Mouse (Mus musculus) heart, embryonic 11.5 days (tissue): ENCODE data around the gene Ppp6r2. TPM values are rescaled to one million over a fixed set of nuclear protein-coding genes. Genes with fewer than 3 reads are reported as not detected.

Source experiments
- ATAC-seq: fragments of 200-750 bp; cut with Nextera tagmentation; replicated peaks from 2 replicates; pipeline ENCODE4 v1.8.0; 2017; ENCODE audit warnings: moderate library complexity; ENCODE audit not compliant: insufficient number of reproducible peaks, low FRiP score, low TSS enrichment
- H3K27ac ChIP-seq: fragments of 300-500 bp; sonication (generic); 2 replicates; pipeline ENCODE4 v1.5.1; 2014; ENCODE audit warnings: mild to moderate bottlenecking, low read depth, low read length
- H3K27me3 ChIP-seq: fragments of 300-500 bp; sonication (generic); 2 replicates; pipeline ENCODE4 v1.6.1; 2014; ENCODE audit warnings: mild to moderate bottlenecking, low read length, mixed read lengths; ENCODE audit not compliant: control insufficient read depth, insufficient read depth
- H3K36me3 ChIP-seq: fragments of 300-500 bp; sonication (generic); 2 replicates; pipeline ENCODE4 v1.6.1; 2014; ENCODE audit warnings: mild to moderate bottlenecking, low read length, moderate library complexity, mixed read lengths; ENCODE audit not compliant: control insufficient read depth, insufficient read depth
- H3K4me1 ChIP-seq: fragments of 300-500 bp; sonication (generic); 2 replicates; pipeline ENCODE4 v1.6.1; 2014; ENCODE audit warnings: low read length; ENCODE audit not compliant: control insufficient read depth, insufficient read depth
- H3K4me2 ChIP-seq: fragments of 300-500 bp; sonication (generic); 2 replicates; pipeline ENCODE4 v1.6.1; 2014; ENCODE audit warnings: mild to moderate bottlenecking, moderate library complexity
- H3K4me3 ChIP-seq: fragments of 300-500 bp; sonication (generic); 2 replicates; pipeline ENCODE4 v1.5.1; 2014; ENCODE audit warnings: low read depth, low read length
- H3K9ac ChIP-seq: fragments of 300-500 bp; sonication (generic); 2 replicates; pipeline ENCODE4 v1.6.1; 2014; ENCODE audit warnings: mild to moderate bottlenecking, low read depth, low read length, moderate library complexity
- H3K9me3 ChIP-seq: fragments of 300-500 bp; sonication (generic); replicated peaks from 2 replicates; pipeline ENCODE4 v1.6.1; 2016; ENCODE audit warnings: low read length; ENCODE audit not compliant: control insufficient read depth
- WGBS: fragments of 180-500 bp; shearing (Covaris S2); extraction: QIAGEN DNeasy Blood & Tissue Kit; methylation state at CpG from one replicate; pipeline ENCODE4 v1.1.7; 2014; ENCODE audit not compliant: insufficient replicate concordance; 5-methylcytosine and 5-hydroxymethylcytosine counted together
- polyA plus RNA-seq: library from polyadenylated mRNA; unstranded; fragments of >200 nt; fragmentation: Nextera tagmentation; extraction: Ambion mirVana; gene quantifications from 2 replicates; pipeline ENCODE4 v1.2.1, GENCODE M21; 2014

The Ppp6r2 gene
- polyA plus RNA-seq, 1 experiment from 2014 or later, result 23.5 TPM

DNA sequence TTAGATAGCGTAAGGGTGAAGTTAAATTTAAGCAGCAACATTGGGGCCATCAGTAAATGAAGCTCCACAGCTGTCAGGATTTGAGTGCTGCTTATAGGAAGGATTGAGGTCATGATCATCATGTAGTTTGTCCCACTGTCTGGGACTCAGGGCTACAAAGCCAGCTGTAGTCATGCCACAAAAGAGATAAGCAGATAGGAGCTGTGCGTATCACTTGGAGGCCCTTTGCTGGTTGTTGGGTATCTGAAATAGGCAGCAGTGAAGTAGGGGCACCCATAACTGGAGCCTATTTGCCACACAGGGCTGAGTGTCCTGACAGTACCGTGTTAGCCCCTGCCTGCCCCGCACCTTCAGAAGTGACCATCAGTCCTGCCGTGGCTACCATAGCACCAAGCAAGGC lies 74.1 kb downstream of the Ppp6r2 start:
- Histone ChIP-seq H3K4me2 (no peak overlapping the region), H3K9me3 (no peaks in the 10 kb centered on the region), H3K4me3 (no peak overlapping the region), H3K9ac (no peak overlapping the region), H3K27ac (no peak overlapping the region), H3K4me1 (no peaks in the 10 kb centered on the region), H3K27me3 (no peaks in the 10 kb centered on the region), H3K36me3 (peaks cover 29% of the 10 kb centered on the region)
- WGBS, result 82% methylated on average over 5 of the region's 5 CpGs
- ATAC-seq, result no peak

DNA sequence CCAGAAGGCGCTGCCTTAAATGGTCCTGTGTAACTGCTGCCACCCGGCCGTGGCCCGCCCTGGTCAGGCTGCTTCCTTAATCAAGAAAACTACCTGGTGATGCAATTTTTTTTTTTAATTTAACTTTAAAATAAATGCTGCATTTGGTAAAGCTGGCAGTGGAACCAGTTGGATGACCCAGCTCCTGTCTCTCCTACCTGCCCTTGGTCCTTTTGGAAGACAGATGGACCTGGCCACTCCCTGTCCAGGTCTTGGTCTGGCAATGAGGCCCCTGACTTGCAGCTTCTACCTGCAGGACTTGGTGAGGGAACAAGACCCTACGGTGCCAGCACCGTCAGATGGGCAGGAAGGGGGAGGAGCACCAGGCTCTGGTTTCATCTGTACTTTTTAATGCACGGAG lies 74.8 kb downstream of the Ppp6r2 start:
- Histone ChIP-seq H3K36me3 (peaks cover 29% of the 10 kb centered on the region), H3K4me2 (no peak overlapping the region), H3K4me3 (no peak overlapping the region), H3K27me3 (no peaks in the 10 kb centered on the region), H3K9me3 (no peaks in the 10 kb centered on the region), H3K9ac (no peak overlapping the region), H3K27ac (no peak overlapping the region), H3K4me1 (no peaks in the 10 kb centered on the region)
- no peak for ATAC-seq
- 94% methylated on average over 7 of the region's 7 CpGs for WGBS

DNA sequence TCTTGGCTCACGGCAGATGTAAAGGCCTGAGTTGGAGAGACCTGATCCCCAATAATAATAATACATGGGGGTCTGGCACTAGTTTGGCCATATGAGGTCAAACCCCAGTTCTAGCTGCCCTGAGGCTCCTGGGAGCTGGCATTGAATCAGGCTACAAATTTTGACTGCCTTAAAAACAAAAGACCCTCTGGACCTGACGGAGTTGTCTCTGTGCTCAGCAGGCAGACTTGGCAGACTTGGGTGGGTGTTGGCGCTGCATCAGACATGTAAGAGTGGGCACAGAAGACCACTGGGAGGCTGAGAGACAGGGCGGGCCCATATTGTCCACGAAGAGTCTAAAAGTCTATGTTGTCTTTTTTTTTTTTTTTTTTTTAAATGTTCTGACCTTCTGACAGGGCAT lies 75.2 kb downstream of the Ppp6r2 start:
- no peak overlapping the region for H3K9ac ChIP-seq
- no peak overlapping the region for H3K4me3 ChIP-seq
- ATAC-seq, result no peak
- no peaks in the 10 kb centered on the region for H3K27me3 ChIP-seq
- WGBS, result 95% methylated on average over 5 of the region's 5 CpGs
- H3K4me1 ChIP-seq, result no peaks in the 10 kb centered on the region
- no peak overlapping the region for H3K4me2 ChIP-seq
- H3K27ac ChIP-seq, result no peak overlapping the region
- peaks cover 29% of the 10 kb centered on the region for H3K36me3 ChIP-seq
- H3K9me3 ChIP-seq, result no peaks in the 10 kb centered on the region

DNA sequence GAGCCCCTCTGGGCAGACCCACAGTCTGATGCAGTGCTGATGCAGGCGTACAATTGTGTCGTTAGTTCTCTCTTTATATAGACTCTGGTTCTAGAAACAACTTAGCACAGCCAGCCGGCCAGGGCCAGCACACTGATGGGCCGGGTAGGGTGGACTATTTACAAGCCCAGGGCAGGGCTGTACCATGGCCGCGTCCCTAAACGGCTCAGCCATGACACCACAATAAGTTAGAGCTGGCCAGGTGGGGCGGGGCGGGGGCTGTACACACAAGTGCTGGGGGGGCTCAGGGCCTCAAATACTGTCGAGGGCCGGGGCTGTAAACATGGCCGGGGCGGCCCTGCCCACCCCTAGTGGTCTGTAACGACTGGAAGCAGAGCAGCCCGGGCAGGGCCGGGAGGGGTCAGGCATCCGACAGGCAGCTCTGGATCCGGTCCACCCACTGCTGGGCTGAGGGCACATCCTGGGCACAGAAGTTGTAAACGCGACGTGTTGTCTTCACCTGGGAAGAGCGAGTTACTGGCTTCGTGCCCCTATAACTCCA lies 76.9 kb downstream of the Ppp6r2 start:
- no peak for ATAC-seq
- no peak overlapping the region for H3K9ac ChIP-seq
- no peaks in the 10 kb centered on the region for H3K9me3 ChIP-seq
- no peak overlapping the region for H3K27ac ChIP-seq
- WGBS, result 89% methylated on average over 23 of the region's 23 CpGs
- no peaks in the 10 kb centered on the region for H3K4me1 ChIP-seq
- H3K27me3 ChIP-seq, result no peaks in the 10 kb centered on the region
- no peak overlapping the region for H3K4me2 ChIP-seq
- H3K36me3 ChIP-seq, result peaks cover 30% of the 10 kb centered on the region
- H3K4me3 ChIP-seq, result no peak overlapping the region

DNA sequence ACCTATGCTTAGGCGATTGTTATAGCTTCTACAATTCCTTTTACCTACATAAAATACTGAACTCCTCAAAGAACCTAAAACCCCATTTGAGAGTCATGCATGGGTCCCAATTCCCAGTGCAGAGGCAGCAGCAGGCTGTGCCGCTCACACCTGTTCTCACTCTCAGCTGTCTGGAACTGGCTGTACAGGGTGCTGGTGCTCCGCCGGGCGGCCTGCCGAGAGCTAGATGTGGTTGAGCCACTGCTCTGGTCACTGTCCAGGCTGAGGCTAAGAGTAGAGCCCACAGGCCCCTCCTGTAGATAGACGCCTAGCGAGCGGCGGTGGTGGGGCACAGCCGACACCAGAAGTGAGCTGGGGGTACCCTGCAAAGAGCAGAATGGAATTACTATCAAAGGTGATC lies 78.1 kb downstream of the Ppp6r2 start:
- Histone ChIP-seq H3K4me3 (no peak overlapping the region), H3K9ac (no peak overlapping the region), H3K4me1 (no peaks in the 10 kb centered on the region), H3K27me3 (no peaks in the 10 kb centered on the region), H3K27ac (no peak overlapping the region), H3K4me2 (no peak overlapping the region), H3K9me3 (no peaks in the 10 kb centered on the region), H3K36me3 (peaks cover 41% of the 10 kb centered on the region)
- no peak for ATAC-seq
- 88% methylated on average over 11 of the region's 11 CpGs for WGBS

DNA sequence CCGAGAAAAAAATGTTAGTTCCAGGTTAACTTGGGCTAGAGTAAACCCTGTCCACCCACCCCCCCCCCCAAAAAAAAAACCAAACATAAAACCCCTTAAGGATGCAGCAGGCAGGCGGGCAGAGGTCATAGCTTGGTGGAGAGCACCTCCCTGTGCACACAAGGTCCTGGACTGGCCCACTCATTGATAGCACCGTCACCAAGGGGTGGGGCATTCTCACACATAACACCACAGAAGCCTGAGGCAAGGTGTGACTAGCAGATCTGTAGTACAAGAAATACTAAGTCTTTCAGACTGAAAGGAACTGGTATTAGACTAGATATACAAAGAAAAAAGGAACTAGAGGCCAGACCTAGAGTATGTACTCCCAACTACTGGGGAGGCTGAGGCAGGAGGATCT lies 80.2 kb downstream of the Ppp6r2 start:
- Histone ChIP-seq H3K4me2 (no peak overlapping the region), H3K27me3 (no peaks in the 10 kb centered on the region), H3K36me3 (peaks cover 50% of the 10 kb centered on the region), H3K4me1 (no peaks in the 10 kb centered on the region), H3K27ac (no peak overlapping the region), H3K9me3 (no peaks in the 10 kb centered on the region), H3K9ac (no peak overlapping the region), H3K4me3 (no peak overlapping the region)
- WGBS, result 75% methylated on average over 3 of the region's 3 CpGs
- ATAC-seq, result no peak

DNA sequence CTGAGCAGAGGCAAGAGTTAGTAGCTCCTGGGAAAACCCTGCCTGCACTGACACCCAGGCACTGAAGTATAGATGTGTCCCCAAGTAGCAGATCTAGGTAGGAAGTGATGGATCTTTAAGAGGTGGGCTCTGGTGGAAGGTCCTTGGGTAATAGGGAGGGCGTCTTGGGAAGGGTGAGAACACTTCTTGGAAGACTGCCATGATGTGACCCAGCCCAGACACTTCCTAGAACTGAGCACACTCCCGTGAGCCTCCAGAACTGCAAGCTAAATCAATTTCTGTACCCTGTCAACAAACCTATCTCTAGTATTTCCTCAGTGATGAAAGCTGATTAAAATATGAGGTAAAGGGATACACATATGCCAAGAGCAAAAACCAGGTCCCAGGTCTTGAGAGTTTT lies 81.4 kb downstream of the Ppp6r2 start:
- H3K9ac ChIP-seq, result no peak overlapping the region
- 69% methylated on average over 2 of the region's 2 CpGs for WGBS
- H3K4me2 ChIP-seq, result no peak overlapping the region
- no peaks in the 10 kb centered on the region for H3K27me3 ChIP-seq
- H3K9me3 ChIP-seq, result no peaks in the 10 kb centered on the region
- H3K4me3 ChIP-seq, result no peak overlapping the region
- ATAC-seq, result no peak
- H3K36me3 ChIP-seq, result peaks cover 47% of the 10 kb centered on the region
- H3K27ac ChIP-seq, result no peak overlapping the region
- no peaks in the 10 kb centered on the region for H3K4me1 ChIP-seq

DNA sequence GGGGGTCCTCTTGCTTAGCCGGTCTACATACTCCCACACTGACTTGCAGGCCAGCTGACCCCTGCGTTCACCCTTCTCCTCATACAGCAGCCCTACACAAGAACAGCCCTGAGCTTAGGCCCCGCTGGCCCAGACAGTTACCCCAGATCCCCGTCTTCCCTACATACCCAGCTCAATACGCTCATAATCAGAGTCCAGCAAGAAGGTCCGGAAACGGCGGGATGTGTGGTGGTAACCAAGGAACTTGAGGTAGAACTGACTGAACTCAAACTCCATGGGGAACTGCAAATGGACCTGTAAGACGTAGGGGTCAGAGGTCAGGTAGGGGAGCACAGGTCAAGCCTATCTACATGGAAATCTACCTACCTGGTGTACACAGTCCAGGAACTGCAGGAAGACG lies 82.4 kb downstream of the Ppp6r2 start:
- Histone ChIP-seq H3K36me3 (peaks cover 48% of the 10 kb centered on the region), H3K4me1 (no peaks in the 10 kb centered on the region), H3K4me2 (no peak overlapping the region), H3K9ac (no peak overlapping the region), H3K4me3 (no peak overlapping the region), H3K27me3 (no peaks in the 10 kb centered on the region), H3K9me3 (no peaks in the 10 kb centered on the region), H3K27ac (no peak overlapping the region)
- ATAC-seq, result no peak
- WGBS, result 92% methylated on average over 10 of the region's 10 CpGs

DNA sequence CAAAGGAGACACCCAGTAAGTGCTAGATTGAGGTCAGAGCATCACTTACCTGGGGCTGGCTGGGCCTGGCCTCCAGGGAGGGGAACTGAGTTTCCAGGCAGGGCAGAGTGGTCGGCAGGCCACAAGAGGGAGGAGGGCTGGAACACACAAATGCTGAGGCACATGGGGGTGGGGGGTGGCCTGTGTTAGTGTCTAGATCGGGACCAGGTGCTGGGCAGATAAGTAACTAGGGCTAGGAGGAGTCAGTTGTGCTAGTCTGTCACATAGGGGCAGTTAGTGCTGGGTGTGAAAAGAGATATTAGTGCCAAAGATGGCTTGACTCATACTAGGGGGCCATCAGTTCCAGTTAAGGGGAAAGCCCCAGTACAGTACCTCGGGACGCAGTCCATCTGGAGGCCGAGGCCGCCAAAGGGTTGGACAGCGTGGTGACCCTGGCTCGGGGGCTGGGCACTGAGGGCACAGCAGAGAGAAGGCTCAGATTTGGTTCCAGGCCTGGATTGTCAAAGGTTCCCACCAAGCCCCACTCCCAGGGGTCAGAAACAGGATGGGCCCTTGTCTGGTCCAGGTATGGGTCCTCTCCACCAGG lies 84.3 kb downstream of the Ppp6r2 start:
- no peak overlapping the region for H3K9ac ChIP-seq
- no peak overlapping the region for H3K27ac ChIP-seq
- no peaks in the 10 kb centered on the region for H3K9me3 ChIP-seq
- peaks cover 50% of the 10 kb centered on the region for H3K36me3 ChIP-seq
- no peaks in the 10 kb centered on the region for H3K27me3 ChIP-seq
- H3K4me2 ChIP-seq, result no peak overlapping the region
- H3K4me3 ChIP-seq, result no peak overlapping the region
- 84% methylated on average over 8 of the region's 8 CpGs for WGBS
- ATAC-seq, result no peak
- no peaks in the 10 kb centered on the region for H3K4me1 ChIP-seq
